Mouse (Mus musculus): ENCODE measurements at regions not wholly inside any gene's neighbourhood (a gene's known extent, or its start where the extent isn't known, plus 50 kb on each side); places are given as distances from the start of the nearest gene placed in this dataset.

DNA sequence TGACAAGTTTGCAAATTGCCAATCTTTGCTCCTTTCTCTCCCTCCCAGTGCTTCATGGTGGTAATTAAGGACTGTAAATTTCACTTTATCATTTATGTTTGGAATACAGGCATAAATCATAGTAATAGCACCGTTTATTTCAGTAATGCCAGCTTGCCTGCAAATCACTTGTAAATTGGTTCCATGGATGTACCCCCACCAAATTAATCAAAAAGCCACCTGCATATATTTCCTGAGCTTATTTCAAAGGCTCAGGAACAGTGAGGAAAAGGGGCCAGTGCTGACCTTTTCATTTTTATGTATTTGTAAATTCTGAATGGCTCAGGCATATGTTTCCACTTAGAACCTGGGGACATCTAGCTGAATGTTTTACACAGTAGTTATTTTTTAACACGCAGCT, 115.0 kb downstream of the D3Ertd751e start:
- H3K36me3 ChIP-seq: no peaks in the 10 kb centered on the region
- no peak overlapping the region for H3K4me3 ChIP-seq
- no peaks in the 10 kb centered on the region for H3K4me1 ChIP-seq
- no peak overlapping the region for H3K27ac ChIP-seq (replicated peaks)
- no peak overlapping the region for H3K9ac ChIP-seq (replicated peaks)
- H3K9me3 ChIP-seq: no peaks in the 10 kb centered on the region
- no peak for ATAC-seq (replicated peaks)
- WGBS: 81% methylated on average over 2 of the region's 2 CpGs
- no peak overlapping the region for H3K4me2 ChIP-seq (replicated peaks)
- no peaks in the 10 kb centered on the region for H3K27me3 ChIP-seq

DNA sequence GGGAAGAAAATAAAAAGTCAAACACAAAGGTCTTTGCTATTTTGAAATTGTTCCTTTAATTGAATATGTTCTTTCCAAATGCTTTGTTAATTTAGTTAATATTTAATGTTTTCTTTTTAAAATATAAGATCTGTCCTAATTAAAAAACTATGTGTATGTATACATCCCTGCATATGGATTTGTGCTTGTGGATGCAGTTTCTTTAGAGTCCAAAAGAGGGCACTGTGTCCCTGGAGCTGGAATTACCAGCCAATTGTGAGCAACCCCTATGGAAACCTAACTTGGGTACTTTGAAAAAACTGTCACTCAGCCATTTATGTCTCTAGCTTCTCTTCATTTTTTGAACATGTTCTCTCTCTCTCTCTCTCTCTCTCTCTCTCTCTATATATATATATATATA, 120.3 kb downstream of the D3Ertd751e start:
- Histone ChIP-seq H3K9me3 (no peaks in the 10 kb centered on the region), H3K36me3 (no peaks in the 10 kb centered on the region), H3K9ac (replicated peaks) (no peak overlapping the region), H3K27me3 (no peaks in the 10 kb centered on the region), H3K27ac (replicated peaks) (no peak overlapping the region), H3K4me2 (replicated peaks) (no peak overlapping the region), H3K4me1 (no peaks in the 10 kb centered on the region), H3K4me3 (no peak overlapping the region)
- no peak for ATAC-seq (replicated peaks)

DNA sequence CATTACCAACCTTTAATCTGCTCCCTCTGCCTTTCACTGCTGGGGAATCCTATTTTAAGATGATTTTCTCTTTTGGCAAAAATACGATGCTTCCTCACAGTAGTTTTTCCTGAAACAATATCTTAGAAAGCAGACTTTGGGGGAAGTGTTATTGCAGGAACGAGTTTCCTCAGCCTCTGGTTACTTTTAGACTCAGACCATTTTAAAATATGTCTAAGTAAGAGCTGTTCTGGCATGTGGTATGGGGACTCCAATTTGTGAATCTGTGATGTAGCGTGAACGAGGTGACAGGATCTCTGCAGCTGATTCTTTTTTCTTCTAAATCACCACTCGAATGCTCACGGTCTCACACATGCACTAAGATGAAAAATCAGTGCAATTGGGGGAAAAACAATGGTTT, 166.5 kb downstream of the D3Ertd751e start:
- ATAC-seq (replicated peaks): no peak
- H3K4me2 ChIP-seq (replicated peaks): no peak overlapping the region

DNA sequence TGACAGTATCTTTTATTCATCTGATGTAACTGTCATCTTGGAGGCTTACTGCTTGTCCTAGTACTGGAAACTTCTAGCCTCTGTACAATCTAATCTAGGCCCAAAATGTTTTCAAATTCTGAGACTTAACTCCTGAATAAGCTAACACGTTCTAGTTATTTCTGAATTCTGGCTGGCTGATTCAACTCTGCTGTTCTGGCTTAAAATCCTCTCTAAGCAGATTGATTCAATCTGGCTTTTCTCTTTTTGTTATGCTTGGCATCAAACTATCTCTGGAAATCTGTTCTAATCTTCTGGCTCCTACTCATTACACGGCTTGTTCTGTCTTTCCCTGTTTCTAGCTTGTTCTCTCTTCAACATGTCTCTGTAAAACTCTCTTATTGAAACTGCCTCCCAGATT, 170.8 kb downstream of the D3Ertd751e start:
- Histone ChIP-seq H3K4me2 (replicated peaks) (no peak overlapping the region), H3K9me3 (no peaks in the 10 kb centered on the region), H3K27me3 (no peaks in the 10 kb centered on the region), H3K9ac (replicated peaks) (no peak overlapping the region), H3K4me1 (no peaks in the 10 kb centered on the region), H3K27ac (replicated peaks) (no peak overlapping the region), H3K4me3 (no peak overlapping the region), H3K36me3 (no peaks in the 10 kb centered on the region)
- no peak for ATAC-seq (replicated peaks)
- WGBS: 82% methylated on average over 2 of the region's 2 CpGs

More for the DNA sequence above, 166.5 kb downstream of the D3Ertd751e start:
- H3K9ac ChIP-seq (replicated peaks): no peak overlapping the region
- no peaks in the 10 kb centered on the region for H3K27me3 ChIP-seq
- no peaks in the 10 kb centered on the region for H3K36me3 ChIP-seq
- no peaks in the 10 kb centered on the region for H3K4me1 ChIP-seq
- no peaks in the 10 kb centered on the region for H3K9me3 ChIP-seq
- H3K27ac ChIP-seq (replicated peaks): no peak overlapping the region
- 81% methylated on average over 6 of the region's 6 CpGs for WGBS
- H3K4me3 ChIP-seq: no peak overlapping the region

DNA sequence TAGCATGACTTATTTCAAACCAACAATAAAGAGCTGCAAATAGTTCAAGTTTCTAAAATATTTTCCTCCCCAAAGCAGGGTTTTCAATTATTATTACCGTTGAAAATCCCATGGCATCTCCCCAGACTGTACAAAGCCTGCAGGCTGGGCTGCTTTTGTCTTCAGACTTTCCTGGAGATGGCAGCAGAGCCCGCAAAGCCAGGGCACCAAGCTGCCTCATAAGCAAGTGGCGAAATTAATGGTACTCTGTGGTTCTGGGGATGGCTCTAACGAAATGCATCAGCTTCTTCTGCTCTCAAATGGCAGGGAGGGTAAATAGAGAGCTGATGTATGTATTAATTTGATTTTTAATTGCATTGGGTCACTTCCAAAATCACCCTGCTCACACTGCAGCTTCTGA, 197.4 kb downstream of the D3Ertd751e start:
- peak; percentile 69; the same call in 1 of the 2 replicates for ATAC-seq (replicated peaks)
- no peak overlapping the region for H3K9ac ChIP-seq (replicated peaks)
- H3K4me1 ChIP-seq: peaks cover 8% of the 10 kb centered on the region
- H3K27ac ChIP-seq (replicated peaks): no peak overlapping the region
- WGBS: 37% methylated on average over 4 of the region's 4 CpGs
- no peaks in the 10 kb centered on the region for H3K27me3 ChIP-seq
- H3K4me3 ChIP-seq: no peak overlapping the region
- H3K9me3 ChIP-seq: no peaks in the 10 kb centered on the region
- no peak overlapping the region for H3K4me2 ChIP-seq (replicated peaks)
- H3K36me3 ChIP-seq: no peaks in the 10 kb centered on the region

DNA sequence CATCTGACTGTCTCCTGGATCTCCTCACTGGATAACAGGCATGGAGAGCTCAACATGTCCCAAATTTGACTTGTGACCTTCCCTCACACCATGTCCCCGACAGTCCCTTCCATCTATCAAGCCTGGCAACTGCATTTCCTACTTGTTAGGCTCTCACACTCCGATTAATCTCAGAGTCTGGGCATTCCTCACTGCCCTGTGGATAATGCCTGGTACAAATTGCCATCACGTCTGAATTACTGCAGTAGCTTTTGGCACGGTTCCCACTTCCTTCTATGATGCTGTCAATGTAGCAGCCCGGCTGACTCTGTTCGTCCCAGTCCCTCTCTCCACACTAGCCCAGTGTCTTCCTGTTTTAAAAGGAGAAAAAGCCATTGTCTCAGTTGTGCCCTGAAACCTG, 200.6 kb downstream of the D3Ertd751e start:
- 16% methylated on average over 6 of the region's 6 CpGs for WGBS
- peak; percentile 79 for ATAC-seq (replicated peaks)
- H3K4me2 ChIP-seq (replicated peaks): no peak overlapping the region
- no peaks in the 10 kb centered on the region for H3K9me3 ChIP-seq
- peaks cover 8% of the 10 kb centered on the region for H3K4me1 ChIP-seq
- no peak overlapping the region for H3K27ac ChIP-seq (replicated peaks)
- no peak overlapping the region for H3K9ac ChIP-seq (replicated peaks)
- H3K4me3 ChIP-seq: no peak overlapping the region
- H3K36me3 ChIP-seq: no peaks in the 10 kb centered on the region
- H3K27me3 ChIP-seq: no peaks in the 10 kb centered on the region

DNA sequence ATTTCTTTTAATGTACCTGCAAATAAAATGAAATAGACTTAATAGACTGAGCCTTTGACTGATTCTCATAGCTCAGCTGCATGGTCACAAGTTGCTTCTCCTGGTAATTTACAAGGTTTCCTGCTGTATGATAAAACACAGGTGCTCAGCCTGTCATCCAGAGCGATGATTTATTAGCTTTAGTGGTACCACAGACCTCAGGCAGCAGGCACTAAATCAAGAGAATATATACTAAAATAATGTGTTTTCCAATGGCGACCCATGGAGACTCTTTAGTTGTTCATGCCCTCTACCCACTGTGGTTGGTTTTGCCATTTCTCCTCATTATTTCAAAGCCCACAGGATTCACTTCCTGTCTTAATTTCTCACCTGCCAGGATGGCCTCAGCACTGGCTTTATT, 207.0 kb downstream of the D3Ertd751e start:
- no peak for ATAC-seq (replicated peaks)
- no peaks in the 10 kb centered on the region for H3K9me3 ChIP-seq
- H3K9ac ChIP-seq (replicated peaks): no peak overlapping the region
- no peak overlapping the region for H3K27ac ChIP-seq (replicated peaks)
- H3K36me3 ChIP-seq: no peaks in the 10 kb centered on the region
- 92% methylated on average over 2 of the region's 2 CpGs for WGBS
- H3K27me3 ChIP-seq: no peaks in the 10 kb centered on the region
- H3K4me3 ChIP-seq: no peak overlapping the region
- no peak overlapping the region for H3K4me2 ChIP-seq (replicated peaks)
- no peaks in the 10 kb centered on the region for H3K4me1 ChIP-seq

DNA sequence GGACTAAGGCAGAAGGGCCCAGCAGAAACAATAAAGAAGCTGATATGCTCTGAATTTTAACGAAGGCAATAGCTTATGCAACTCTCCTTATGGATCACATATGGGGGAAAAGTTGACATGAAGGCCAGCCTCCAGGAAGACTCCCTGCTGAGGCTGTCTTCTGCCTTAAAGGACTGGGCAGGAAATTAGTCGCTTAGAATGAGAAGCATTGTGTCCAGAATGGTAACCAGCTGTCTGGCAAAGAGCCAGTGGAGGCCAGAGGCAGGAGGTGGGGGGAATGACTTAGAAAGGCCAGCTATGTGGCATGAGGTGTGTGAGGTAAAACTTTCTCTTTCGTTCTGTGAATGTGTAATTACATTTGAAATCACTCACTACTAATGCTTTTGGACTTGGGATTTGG, 215.0 kb downstream of the D3Ertd751e start:
- 28% methylated on average over 3 of the region's 3 CpGs for WGBS
- ATAC-seq (replicated peaks): no peak
- Histone ChIP-seq H3K9ac (replicated peaks) (no peak overlapping the region), H3K27ac (replicated peaks) (no peak overlapping the region), H3K4me3 (no peak overlapping the region), H3K36me3 (no peaks in the 10 kb centered on the region), H3K4me1 (no peaks in the 10 kb centered on the region), H3K27me3 (no peaks in the 10 kb centered on the region), H3K9me3 (no peaks in the 10 kb centered on the region), H3K4me2 (replicated peaks) (no peak overlapping the region)

DNA sequence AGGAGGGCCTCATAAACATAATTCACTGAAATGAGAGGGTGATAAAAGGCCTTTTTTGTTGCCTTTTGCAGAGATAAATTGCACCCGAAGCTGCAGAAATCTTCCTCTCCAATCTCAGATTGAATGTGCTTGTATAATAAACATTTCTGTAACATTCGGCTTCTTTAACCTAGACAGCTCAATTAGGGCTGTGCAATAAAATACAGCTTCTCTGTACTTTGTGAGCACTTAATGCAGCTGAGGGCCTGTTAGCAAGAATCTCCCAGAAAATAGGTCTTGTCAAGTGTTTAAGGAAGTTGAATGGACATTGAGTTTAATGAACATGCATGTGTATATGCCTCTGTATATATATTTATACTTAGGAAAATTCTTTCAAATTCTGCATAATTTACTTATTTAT, 217.8 kb downstream of the D3Ertd751e start:
- no peak for ATAC-seq (replicated peaks)
- no peak overlapping the region for H3K4me2 ChIP-seq (replicated peaks)
- H3K9ac ChIP-seq (replicated peaks): no peak overlapping the region
- H3K4me3 ChIP-seq: no peak overlapping the region
- no peaks in the 10 kb centered on the region for H3K27me3 ChIP-seq
- WGBS: 60% methylated on average over 2 of the region's 2 CpGs
- no peak overlapping the region for H3K27ac ChIP-seq (replicated peaks)
- no peaks in the 10 kb centered on the region for H3K9me3 ChIP-seq
- H3K4me1 ChIP-seq: 0 out of 2 replicates have a peak, but pooled peaks cover 2% of the 10 kb centered on the region
- no peaks in the 10 kb centered on the region for H3K36me3 ChIP-seq

DNA sequence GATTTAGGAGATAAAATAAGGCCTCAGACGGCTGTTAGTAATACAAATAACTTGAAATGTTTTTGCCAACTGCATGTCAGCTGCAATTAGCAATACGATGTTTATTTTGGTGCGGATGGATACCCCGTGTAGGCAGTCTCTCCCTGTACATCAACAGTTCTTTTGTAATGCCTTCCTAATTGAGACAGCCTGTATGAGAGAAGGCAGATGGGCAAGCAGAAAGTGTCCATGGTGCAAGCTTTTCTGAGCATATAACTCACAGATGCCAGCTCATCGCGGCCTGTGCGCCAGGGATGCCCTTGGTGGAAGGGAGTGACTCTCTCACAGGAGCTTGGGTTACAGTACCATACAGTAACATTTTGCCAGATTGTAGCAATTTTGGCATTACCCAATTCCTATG, 220.5 kb downstream of the D3Ertd751e start:
- no peak overlapping the region for H3K9ac ChIP-seq (replicated peaks)
- H3K4me1 ChIP-seq: 0 out of 2 replicates have a peak, but pooled peaks cover 2% of the 10 kb centered on the region
- WGBS: 68% methylated on average over 7 of the region's 7 CpGs
- ATAC-seq (replicated peaks): peak; percentile 87
- no peaks in the 10 kb centered on the region for H3K9me3 ChIP-seq
- no peak overlapping the region for H3K4me3 ChIP-seq
- H3K27ac ChIP-seq (replicated peaks): no peak overlapping the region
- no peaks in the 10 kb centered on the region for H3K27me3 ChIP-seq
- H3K4me2 ChIP-seq (replicated peaks): no peak overlapping the region
- H3K36me3 ChIP-seq: no peaks in the 10 kb centered on the region

DNA sequence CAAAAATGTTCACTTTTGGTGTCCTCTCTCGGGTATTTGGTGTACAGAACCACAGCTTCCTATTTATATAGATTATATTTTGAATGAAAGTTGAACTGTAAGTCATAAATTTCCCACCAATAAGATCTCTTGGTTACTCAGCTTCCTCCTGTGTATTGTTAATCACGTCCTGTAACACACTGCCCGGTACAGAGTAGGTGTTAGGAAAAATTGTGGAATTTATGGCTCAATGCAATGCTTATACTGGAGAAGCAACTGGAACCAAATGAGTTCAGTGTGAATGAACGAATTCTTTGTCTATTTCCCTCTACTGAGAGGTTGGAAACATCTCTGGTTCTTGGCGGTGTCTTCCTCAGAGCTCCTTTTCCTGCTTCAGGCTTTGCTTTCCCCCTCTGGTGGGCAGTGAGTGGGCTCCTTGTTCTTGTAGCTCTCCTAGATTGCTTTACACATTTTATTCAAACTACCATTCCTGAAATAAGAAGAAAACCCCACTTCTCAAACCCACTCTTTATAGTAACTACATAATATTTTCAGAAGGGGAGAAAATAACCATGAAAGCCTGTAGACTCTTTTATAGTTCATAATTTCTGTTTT, 264.4 kb downstream of the D3Ertd751e start:
- no peaks in the 10 kb centered on the region for H3K9me3 ChIP-seq
- no peaks in the 10 kb centered on the region for H3K36me3 ChIP-seq
- no peak for ATAC-seq (replicated peaks)
- no peak overlapping the region for H3K4me2 ChIP-seq (replicated peaks)
- no peak overlapping the region for H3K4me3 ChIP-seq
- no peak overlapping the region for H3K27ac ChIP-seq (replicated peaks)
- no peak overlapping the region for H3K9ac ChIP-seq (replicated peaks)
- WGBS: 84% methylated on average over 5 of the region's 5 CpGs
- H3K4me1 ChIP-seq: no peaks in the 10 kb centered on the region
- H3K27me3 ChIP-seq: no peaks in the 10 kb centered on the region

DNA sequence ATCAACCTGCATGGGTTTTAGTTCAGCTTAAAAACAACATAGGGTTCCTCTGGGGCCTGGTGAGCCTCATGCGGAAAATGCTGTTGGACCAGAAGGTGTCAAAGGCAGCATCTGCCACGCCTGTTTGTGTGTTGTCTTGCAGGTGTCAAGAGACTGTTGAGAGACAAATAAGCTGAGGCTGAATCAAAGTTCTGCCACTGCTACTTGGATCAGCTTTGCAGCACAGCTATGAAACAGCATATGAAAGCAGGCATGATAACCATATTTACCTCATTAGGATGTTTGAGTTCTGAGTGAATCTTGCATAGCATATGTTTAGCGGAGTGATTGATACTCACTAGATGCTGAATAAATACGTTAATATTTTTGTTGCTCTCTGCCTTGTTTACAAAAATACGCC, 280.8 kb downstream of the D3Ertd751e start:
- no peaks in the 10 kb centered on the region for H3K4me1 ChIP-seq
- H3K36me3 ChIP-seq: no peaks in the 10 kb centered on the region
- no peak overlapping the region for H3K9ac ChIP-seq (replicated peaks)
- H3K4me3 ChIP-seq: no peak overlapping the region
- no peak overlapping the region for H3K27ac ChIP-seq (replicated peaks)
- 72% methylated on average over 5 of the region's 5 CpGs for WGBS
- H3K9me3 ChIP-seq: no peaks in the 10 kb centered on the region
- no peak overlapping the region for H3K4me2 ChIP-seq (replicated peaks)
- H3K27me3 ChIP-seq: no peaks in the 10 kb centered on the region
- peak; percentile 78 for ATAC-seq (replicated peaks)

DNA sequence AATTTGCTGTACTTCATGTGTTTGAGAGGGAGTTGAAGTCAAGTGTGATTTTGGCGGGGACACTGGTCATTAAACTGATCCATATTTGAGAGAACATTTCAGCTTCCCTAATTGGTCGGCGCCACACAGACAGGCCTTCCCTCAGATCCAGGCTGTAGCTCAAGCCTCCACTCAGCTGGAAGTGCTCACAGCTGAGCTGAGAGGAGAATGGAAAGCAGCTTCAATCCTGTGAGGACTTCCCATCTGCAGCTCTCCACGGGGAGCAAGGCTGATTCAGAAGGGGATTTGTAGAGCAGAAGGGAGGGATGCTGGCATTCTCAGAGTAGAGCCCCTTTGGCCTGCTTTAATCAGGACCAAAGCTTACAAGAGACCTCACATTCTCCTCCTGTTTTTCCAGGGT, 297.2 kb downstream of the D3Ertd751e start:
- peak; percentile 60 for ATAC-seq (replicated peaks)
- Histone ChIP-seq H3K4me1 (0 out of 2 replicates have a peak, but pooled peaks cover 4% of the 10 kb centered on the region), H3K4me3 (no peak overlapping the region), H3K27me3 (no peaks in the 10 kb centered on the region), H3K27ac (replicated peaks) (no peak overlapping the region), H3K9ac (replicated peaks) (no peak overlapping the region), H3K4me2 (replicated peaks) (no peak overlapping the region), H3K36me3 (no peaks in the 10 kb centered on the region), H3K9me3 (no peaks in the 10 kb centered on the region)
- WGBS: 11% methylated on average over 4 of the region's 4 CpGs
